Mouse (Mus musculus) telencephalon, adult 2 months (tissue): ENCODE measurements around the gene Glycam1.
"Not testable (repeated sequence)": the region's sequence is repeated elsewhere in the genome, so short reads cannot be mapped to it uniquely, and the experiment has no call there.

Experiments
- DNase-seq: peaks from one replicate; pipeline ENCODE4 v3.0.0-alpha.2; 2011; ENCODE audit warnings: low read depth, low spot score

The Glycam1 gene

DNA sequence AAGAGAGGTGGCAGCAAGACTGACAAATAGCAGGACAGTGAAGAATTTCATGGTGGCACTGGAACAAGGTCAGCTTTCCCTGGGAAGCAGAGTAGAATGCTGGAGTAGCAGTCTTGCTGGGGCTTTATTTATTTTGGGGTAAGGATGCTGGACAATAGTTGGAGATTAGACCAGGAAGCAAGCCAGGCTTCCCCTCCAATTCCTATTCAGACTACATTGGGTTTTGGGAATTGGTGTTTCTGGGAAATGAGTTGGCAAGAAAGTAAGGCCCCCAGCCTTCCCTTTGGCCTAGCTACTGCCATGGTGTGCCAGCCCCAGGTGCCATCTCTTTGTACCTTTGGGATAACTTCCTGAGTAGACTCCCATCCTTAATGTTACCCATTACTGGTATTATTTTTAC, at the start of gene Glycam1:
Gene Glycam1, minus strand, starts transcription at position 101 of the 400 bp plus-strand sequence.
- DNase-seq: no peak

- DNase-seq: peak; percentile 78
Measured at GRCm38 (mm10) chr15:103604481-103604880, 39.6 kb upstream of the Glycam1 start.

- no peak for DNase-seq
Measured at GRCm38 (mm10) chr15:103590779-103591178, 25.9 kb upstream of the Glycam1 start.

GRCm38 (mm10) chr15:103587752-103588151, 22.9 kb upstream of the Glycam1 start:
- DNase-seq: not testable (repeated sequence)

GRCm38 (mm10) chr15:103585876-103586275, 21.0 kb upstream of the Glycam1 start:
- DNase-seq: no peak

GRCm38 (mm10) chr15:103552096-103552690, 12.7 kb downstream of the Glycam1 start:
- no peak for DNase-seq

DNA sequence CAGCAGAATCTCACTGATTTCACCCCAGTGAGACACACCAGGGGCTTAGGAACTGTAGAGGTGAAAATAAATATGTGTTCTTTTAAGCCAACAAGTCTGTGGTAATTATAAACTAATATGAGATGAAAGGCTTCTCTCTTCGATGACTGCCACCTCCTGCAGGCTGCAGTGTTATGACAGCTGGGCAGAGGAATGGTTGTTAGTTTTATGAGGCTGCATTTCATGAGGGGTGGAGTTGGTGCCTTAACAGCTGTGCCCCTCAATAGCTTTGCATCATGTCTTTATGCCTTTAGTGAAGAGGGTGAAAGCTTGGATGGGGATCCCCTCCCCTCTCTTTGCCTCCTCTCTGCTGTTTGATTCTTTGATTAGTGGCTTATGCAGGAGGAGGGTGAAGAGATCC, 13.8 kb downstream of the Glycam1 start:
- no peak for DNase-seq

- DNase-seq: no peak
Measured at GRCm38 (mm10) chr15:103549475-103549874, 15.4 kb downstream of the Glycam1 start.

- no peak for DNase-seq
Measured at GRCm38 (mm10) chr15:103547983-103548382, 16.9 kb downstream of the Glycam1 start.

DNA sequence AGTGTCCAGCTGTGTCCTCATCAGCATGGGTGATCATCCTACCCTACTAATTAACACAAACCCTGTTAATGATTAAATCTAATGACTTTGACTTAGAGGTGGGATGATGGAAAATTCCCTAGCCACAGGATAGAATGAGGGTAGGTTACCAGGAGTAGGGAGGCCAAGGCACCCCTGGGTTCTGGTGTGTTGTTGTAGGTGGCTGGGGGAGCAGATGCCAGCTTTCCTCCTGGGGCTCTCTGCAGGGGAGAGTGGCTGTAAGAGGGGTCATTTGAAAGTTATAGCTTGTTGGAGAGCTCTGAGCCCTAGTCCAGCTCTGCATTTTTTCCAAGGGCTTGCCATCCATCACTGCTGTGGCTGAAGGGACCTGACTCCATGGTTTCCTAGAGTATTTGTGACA, 22.4 kb downstream of the Glycam1 start:
- no peak for DNase-seq

DNA sequence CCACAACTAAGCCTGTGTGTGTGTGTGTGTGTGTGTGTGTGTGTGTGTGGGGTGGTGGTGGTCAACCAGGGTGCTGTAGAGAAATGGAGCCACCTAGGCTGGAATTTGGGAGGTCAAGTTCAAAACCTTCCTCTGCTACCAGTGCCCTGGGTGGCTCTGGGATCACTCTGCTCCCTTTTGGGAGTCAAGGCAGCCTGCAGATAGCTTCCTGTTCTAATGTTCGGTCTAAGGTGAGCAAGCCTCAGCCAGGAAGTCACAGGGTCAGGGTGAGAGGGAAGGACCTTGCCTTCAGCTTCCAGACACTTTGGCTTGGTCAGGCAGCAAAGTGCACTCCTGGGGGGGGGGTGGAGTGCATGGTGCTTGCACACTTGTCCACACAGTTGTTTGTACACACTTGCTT, 24.2 kb downstream of the Glycam1 start:
- DNase-seq: no peak

GRCm38 (mm10) chr15:103539259-103539658, 25.6 kb downstream of the Glycam1 start:
- no peak for DNase-seq

- no peak for DNase-seq
Measured at GRCm38 (mm10) chr15:103537822-103538213, 27.1 kb downstream of the Glycam1 start, which contains the start of gene Ppp1r1a. Ppp1r1a (minus strand) TSS chr15:103538003.

DNA sequence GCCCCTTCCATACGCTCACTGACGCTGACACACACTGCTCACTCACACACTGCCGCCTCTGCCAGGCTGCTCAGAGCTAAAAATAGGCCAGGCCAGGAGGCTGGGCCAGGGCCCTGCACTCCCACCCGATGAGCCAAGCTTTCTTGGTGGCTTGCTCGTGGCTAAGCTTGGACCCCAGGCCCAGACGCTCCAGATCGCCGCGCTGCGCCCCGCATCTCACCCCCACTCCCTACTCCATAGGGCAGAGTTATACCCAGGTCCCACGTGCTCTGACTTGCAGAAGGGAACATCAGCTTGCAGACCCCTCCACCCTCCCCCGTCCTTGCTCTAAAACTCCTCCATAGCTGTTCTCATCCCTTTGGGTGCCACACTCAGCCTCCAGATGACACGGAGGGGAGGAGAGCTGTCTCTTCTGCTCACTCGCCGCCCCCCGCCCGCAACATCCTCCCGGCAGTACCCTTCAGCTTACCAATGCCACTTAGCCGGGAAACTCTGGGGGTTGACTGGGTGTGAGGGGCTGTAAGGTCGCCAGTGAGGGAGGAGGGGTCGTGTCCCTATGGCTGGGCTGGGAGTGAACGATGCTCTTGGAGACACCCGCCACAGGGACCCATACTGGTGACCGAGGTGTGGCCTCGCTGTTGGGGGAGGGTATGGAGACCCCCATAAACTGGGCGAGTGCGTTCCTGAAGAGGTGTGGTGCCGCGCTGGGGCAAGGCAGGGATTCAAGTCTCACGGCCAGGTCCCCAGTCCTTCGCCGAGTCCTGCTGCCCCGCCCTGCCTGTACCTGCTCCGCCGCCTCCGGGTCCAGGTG, 27.7 kb downstream of the Glycam1 start:
- no peak for DNase-seq

DNA sequence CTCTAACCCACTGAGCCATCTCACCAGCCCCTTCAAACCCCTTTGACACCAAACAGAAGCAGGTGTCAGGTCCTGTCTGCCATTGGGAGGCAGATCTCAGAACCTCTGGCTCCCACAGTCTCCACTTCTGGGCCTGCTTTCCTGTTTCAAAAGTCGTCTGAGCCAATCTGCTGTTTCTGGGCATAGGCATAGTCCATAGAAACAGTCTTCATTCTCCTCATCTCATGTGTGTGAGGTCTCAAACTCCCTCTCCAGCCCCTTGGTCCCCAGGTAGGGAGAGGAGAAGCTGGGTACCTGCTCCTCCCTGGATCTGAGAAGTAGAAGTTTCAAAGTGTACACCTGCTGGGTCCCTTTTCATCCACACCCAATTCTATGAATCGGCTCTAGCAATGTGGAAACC, 28.4 kb downstream of the Glycam1 start:
- no peak for DNase-seq

DNA sequence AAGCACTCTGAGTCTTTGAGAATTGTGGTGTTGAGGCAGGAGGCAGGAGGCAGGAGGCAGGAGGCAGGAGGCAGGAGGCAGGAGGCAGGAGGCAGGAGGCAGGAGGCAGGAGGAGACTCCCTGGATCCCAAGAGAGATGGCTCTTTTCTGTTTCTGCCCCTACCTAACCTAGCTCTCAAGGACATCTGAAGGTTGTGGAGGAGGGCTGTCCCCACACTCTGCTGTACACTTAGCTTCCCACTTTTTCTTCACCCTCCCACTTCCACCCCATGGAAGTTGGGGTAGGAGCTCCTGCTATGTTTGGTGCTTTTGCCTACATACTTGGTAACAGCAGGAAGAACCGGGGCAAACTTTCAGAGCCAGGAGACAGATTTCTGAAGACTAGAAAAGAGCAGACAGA, 29.1 kb downstream of the Glycam1 start:
- no peak for DNase-seq

GRCm38 (mm10) chr15:103535030-103535429, 29.9 kb downstream of the Glycam1 start:
- DNase-seq: no peak

- no peak for DNase-seq
Measured at GRCm38 (mm10) chr15:103534054-103534620, 30.7 kb downstream of the Glycam1 start.

- DNase-seq: no peak
Measured at GRCm38 (mm10) chr15:103530372-103530771, 34.5 kb downstream of the Glycam1 start.

- DNase-seq: no peak
Measured at GRCm38 (mm10) chr15:103523156-103523555, 41.7 kb downstream of the Glycam1 start.

DNA sequence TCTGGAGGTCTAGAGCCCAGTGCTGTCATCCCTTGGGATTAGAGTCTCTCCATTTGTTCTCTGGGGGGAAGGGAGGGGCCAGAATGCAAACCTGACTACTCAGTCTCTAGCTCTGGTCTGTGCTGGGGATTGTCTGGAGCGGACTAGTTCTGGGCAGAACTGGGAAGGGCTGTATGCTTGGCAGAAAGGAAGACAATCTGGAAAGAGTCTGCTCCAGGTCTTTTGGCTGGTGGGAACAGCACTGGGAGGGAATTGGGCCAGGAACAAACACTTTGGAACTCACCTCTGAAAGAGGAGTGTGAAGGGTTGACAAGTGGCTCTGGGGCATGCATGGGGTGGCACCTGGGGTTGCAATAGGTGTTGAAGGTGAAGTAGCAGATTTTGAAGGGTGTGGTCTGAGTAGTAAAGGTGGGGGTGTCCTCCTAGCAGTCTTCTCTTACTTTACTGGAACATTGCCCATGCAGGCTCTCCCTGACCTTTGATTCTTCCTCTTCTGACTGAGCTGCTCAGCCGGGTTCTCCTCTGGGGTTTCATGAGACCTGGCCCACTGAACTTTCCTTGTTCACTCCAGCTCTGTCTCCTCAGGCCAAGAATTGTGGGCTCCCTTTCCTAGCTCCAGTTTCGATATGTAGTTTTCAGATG, 42.3 kb downstream of the Glycam1 start:
- DNase-seq: no peak
